Mouse (Mus musculus): ENCODE measurements around the gene Tex16.

The Tex16 gene

DNA sequence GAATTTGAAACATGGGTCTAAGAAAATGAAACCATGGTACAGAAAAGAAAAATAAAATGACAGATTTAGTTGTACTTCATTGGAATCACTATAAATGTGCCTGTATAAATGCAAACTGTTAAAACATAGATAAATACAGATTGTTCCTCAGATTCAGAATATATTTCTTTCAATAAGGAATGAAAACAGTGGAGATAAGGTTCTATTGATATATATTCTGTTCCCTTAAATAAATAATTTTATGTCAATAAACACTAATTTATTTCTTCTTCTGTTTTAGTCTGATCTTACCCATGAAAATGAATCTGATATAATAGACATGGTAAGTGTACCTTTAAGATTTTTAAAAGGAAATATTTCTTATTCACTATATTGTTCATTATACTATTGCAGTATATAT, at the start of gene Tex16:
Tex16 (plus strand) TSS at position 301 of the 400 bp plus-strand sequence.
- DNase-seq (ENCODE audit: low spot score), result no peak

DNA sequence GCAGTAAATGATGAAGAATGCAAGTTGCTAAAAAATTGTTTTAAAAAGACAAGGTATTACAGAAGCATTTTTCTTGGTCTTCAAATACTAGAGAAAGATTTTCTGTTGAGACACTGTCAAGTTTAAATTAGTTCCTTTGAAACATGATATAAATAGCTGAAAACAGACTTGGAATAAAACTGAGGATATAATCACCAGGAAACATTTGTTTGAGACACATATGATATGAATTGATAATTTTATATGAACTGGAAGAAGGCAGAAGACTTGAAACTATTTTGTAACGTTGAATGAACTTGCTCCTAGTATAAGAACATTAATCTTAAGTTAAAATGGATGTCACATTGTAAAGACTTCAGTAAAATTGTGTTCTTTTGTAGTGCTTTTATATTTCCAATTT, 11.1 kb upstream of the Tex16 start:
- no peak for DNase-seq (ENCODE audit: low spot score)
